Mouse (Mus musculus): ENCODE data around the gene Nt5c1a. TPM values are rescaled to one million over a fixed set of nuclear protein-coding genes. Genes with fewer than 3 reads are reported as not detected.
"Not testable (repeated sequence)": the region's sequence is repeated elsewhere in the genome, so short reads cannot be mapped to it uniquely, and the experiment has no call there.

The Nt5c1a gene
- not detected in 2 replicates for polyA plus RNA-seq (2016; fragmentation: Nextera tagmentation; extraction: Ambion mirVana)

DNA sequence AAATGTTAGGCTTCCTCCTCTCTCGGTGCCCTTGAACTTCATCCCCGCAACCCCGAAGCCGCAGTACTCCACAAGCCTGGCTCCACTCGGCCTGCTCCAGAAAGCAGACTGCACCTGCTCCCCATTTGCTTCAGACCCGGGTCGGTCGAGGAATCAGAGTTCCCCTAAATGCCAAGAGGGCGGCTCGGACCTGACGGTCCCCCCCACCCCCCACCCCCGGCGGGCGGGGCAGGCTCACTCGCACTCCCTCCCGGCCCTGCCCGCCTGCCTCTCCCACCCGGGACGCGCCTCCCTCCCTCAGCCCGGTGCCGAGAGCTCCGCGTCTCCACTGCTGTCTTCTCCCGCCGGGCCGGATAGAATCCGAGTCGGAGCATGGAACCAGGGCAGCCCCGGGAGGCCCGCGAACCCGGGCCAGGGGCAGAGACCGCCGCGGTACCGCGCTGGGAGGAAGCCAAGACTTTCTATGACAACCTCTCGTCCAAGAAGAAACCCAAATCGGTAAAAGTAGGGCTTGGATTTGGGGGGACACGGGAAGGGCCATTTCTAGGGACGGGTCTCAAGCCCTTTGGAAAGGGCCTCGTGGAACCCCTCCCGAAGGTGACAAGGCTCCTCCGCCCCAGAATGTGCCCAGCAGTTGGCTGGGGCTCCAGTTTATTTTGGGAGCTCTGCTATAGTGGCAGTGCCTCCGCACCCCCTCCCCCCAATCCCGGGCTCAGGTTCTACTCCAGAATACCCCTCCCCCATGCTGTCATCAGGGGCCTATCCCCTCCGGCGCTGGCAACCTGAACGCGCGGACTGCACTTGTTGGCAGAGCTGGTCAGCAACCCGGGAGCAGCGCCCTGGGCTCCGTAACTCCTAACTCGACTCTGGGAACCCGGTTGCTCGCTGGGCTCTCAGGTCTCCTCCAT lies at the start of gene Nt5c1a:
Gene Nt5c1a, plus strand, starts transcription at position 319 of the 908 bp plus-strand sequence.
- H3K27me3 ChIP-seq (replicated peaks; ENCODE audit: low read depth, poor library complexity, severe bottlenecking) = peaks cover 85% of the 10 kb centered on the region
- H3K4me1 ChIP-seq = peaks cover 19% of the 10 kb centered on the region
- under 1% methylated on average over 58 of the region's 58 CpGs for WGBS

GRCm38 (mm10) chr4:123152003-123152402 lies 49.3 kb upstream of the Nt5c1a start:
- Histone ChIP-seq H3K4me1 (no peaks in the 10 kb centered on the region; the same call in 1 of the 2 replicates), H3K9me3 (no peaks in the 10 kb centered on the region), H3K36me3 (replicated peaks) (no peaks in the 10 kb centered on the region), H3K4me3 (no peak overlapping the region), H3K27ac (replicated peaks) (no peak overlapping the region), H3K27me3 (replicated peaks; ENCODE audit: low read depth, poor library complexity, severe bottlenecking) (0 out of 2 replicates have a peak, but pooled peaks cover 3% of the 10 kb centered on the region)
- WGBS = 74% methylated on average over 4 of the region's 4 CpGs
- no peak for DNase-seq (ENCODE audit: low spot score)

More for the DNA sequence above, at the start of gene Nt5c1a:
- Histone ChIP-seq H3K4me3 (peak within 1 kb of the TSS; percentile 59), H3K36me3 (replicated peaks) (no peaks in the 10 kb centered on the region), H3K27ac (replicated peaks) (no peak within 1 kb of the TSS), H3K9me3 (no peaks in the 10 kb centered on the region)
- peak; percentile 63 for DNase-seq (ENCODE audit: low spot score)

GRCm38 (mm10) chr4:123152976-123153375 lies 48.3 kb upstream of the Nt5c1a start:
- Histone ChIP-seq H3K36me3 (replicated peaks) (no peaks in the 10 kb centered on the region), H3K27me3 (replicated peaks; ENCODE audit: low read depth, poor library complexity, severe bottlenecking) (0 out of 2 replicates have a peak, but pooled peaks cover 3% of the 10 kb centered on the region), H3K9me3 (no peaks in the 10 kb centered on the region), H3K4me1 (no peaks in the 10 kb centered on the region; the same call in 1 of the 2 replicates), H3K27ac (replicated peaks) (no peak overlapping the region), H3K4me3 (no peak overlapping the region)
- DNase-seq (ENCODE audit: low spot score) = no peak
- 67% methylated on average over 5 of the region's 5 CpGs for WGBS

- Histone ChIP-seq H3K36me3 (replicated peaks) (no peaks in the 10 kb centered on the region), H3K9me3 (no peaks in the 10 kb centered on the region), H3K27me3 (replicated peaks; ENCODE audit: low read depth, poor library complexity, severe bottlenecking) (0 out of 2 replicates have a peak, but pooled peaks cover 3% of the 10 kb centered on the region), H3K4me3 (no peak overlapping the region), H3K27ac (replicated peaks) (no peak overlapping the region), H3K4me1 (no peaks in the 10 kb centered on the region; the same call in 1 of the 2 replicates)
- WGBS = 36% methylated on average over 4 of the region's 4 CpGs
- DNase-seq (ENCODE audit: low spot score) = no peak
Measured at GRCm38 (mm10) chr4:123155004-123155403, 46.3 kb upstream of the Nt5c1a start.

GRCm38 (mm10) chr4:123155427-123155826 lies 45.9 kb upstream of the Nt5c1a start:
- WGBS = 72% methylated on average over 2 of the region's 2 CpGs

GRCm38 (mm10) chr4:123155840-123156239 lies 45.5 kb upstream of the Nt5c1a start:
- H3K4me3 ChIP-seq = no peak overlapping the region
- H3K36me3 ChIP-seq (replicated peaks) = no peaks in the 10 kb centered on the region
- 0 out of 2 replicates have a peak, but pooled peaks cover 3% of the 10 kb centered on the region for H3K27me3 ChIP-seq (replicated peaks; ENCODE audit: low read depth, poor library complexity, severe bottlenecking)
- H3K9me3 ChIP-seq = no peaks in the 10 kb centered on the region
- no peak for DNase-seq (ENCODE audit: low spot score)
- H3K4me1 ChIP-seq = no peaks in the 10 kb centered on the region
- no peak overlapping the region for H3K27ac ChIP-seq (replicated peaks)

More at GRCm38 (mm10) chr4:123155427-123155826, 45.9 kb upstream of the Nt5c1a start:
- no peak overlapping the region for H3K27ac ChIP-seq (replicated peaks)
- no peaks in the 10 kb centered on the region for H3K9me3 ChIP-seq
- DNase-seq (ENCODE audit: low spot score) = no peak
- H3K36me3 ChIP-seq (replicated peaks) = no peaks in the 10 kb centered on the region
- H3K4me3 ChIP-seq = no peak overlapping the region
- no peaks in the 10 kb centered on the region for H3K4me1 ChIP-seq
- H3K27me3 ChIP-seq (replicated peaks; ENCODE audit: low read depth, poor library complexity, severe bottlenecking) = 0 out of 2 replicates have a peak, but pooled peaks cover 3% of the 10 kb centered on the region

GRCm38 (mm10) chr4:123160571-123160970 lies 40.7 kb upstream of the Nt5c1a start:
- Histone ChIP-seq H3K9me3 (no peaks in the 10 kb centered on the region), H3K4me1 (peaks cover 7% of the 10 kb centered on the region; the same call in 1 of the 2 replicates), H3K36me3 (replicated peaks) (no peaks in the 10 kb centered on the region), H3K4me3 (no peak overlapping the region), H3K27ac (replicated peaks) (no peak overlapping the region), H3K27me3 (replicated peaks; ENCODE audit: low read depth, poor library complexity, severe bottlenecking) (peaks cover 27% of the 10 kb centered on the region)
- no peak for DNase-seq (ENCODE audit: low spot score)
- 84% methylated on average over 6 of the region's 6 CpGs for WGBS

- WGBS = 88% methylated on average over 3 of the region's 3 CpGs
Measured at GRCm38 (mm10) chr4:123161251-123161650, 40.1 kb upstream of the Nt5c1a start.

GRCm38 (mm10) chr4:123162305-123162917 lies 38.9 kb upstream of the Nt5c1a start:
- 20% methylated on average over 15 of the region's 15 CpGs for WGBS
- Histone ChIP-seq H3K27ac (replicated peaks) (no peak overlapping the region), H3K4me1 (peaks cover 7% of the 10 kb centered on the region; the same call in 1 of the 2 replicates), H3K36me3 (replicated peaks) (no peaks in the 10 kb centered on the region), H3K9me3 (no peaks in the 10 kb centered on the region), H3K27me3 (replicated peaks; ENCODE audit: low read depth, poor library complexity, severe bottlenecking) (peaks cover 27% of the 10 kb centered on the region), H3K4me3 (peak overlapping the region; percentile 25; the same call in 1 of the 2 replicates)
- DNase-seq (ENCODE audit: low spot score) = no peak

More at GRCm38 (mm10) chr4:123161251-123161650, 40.1 kb upstream of the Nt5c1a start:
- not testable (repeated sequence) for H3K4me1 ChIP-seq; H3K9me3 ChIP-seq; DNase-seq (ENCODE audit: low spot score); H3K36me3 ChIP-seq (replicated peaks); H3K4me3 ChIP-seq; H3K27ac ChIP-seq (replicated peaks)
- H3K27me3 ChIP-seq (replicated peaks; ENCODE audit: low read depth, poor library complexity, severe bottlenecking) = peaks cover 27% of the 10 kb centered on the region

DNA sequence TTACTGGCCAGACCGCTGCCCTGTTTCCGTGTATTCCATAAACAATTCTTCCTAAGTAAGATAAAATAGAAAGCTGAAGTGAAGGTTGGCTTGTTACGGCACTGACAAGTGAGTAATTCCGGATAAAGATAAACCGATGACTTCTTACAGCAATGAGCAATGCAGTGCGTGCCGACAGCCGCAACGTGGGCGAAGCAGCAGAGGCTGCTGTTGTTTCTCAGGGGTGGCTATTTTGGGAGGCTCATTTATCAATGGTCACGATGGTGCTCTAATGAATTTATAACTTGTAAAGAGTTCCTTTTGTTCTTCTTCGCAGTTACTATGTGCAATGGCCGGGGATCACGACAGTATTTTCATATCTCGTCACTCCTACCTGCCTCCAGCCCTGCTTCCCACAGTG lies 37.1 kb upstream of the Nt5c1a start:
- no peaks in the 10 kb centered on the region for H3K36me3 ChIP-seq (replicated peaks)
- no peak overlapping the region for H3K4me3 ChIP-seq
- H3K9me3 ChIP-seq = no peaks in the 10 kb centered on the region
- peaks cover 27% of the 10 kb centered on the region for H3K27me3 ChIP-seq (replicated peaks; ENCODE audit: low read depth, poor library complexity, severe bottlenecking)
- no peak for DNase-seq (ENCODE audit: low spot score)
- no peak overlapping the region for H3K27ac ChIP-seq (replicated peaks)
- WGBS = 94% methylated on average over 15 of the region's 15 CpGs
- peaks cover 7% of the 10 kb centered on the region; the same call in 1 of the 2 replicates for H3K4me1 ChIP-seq

DNA sequence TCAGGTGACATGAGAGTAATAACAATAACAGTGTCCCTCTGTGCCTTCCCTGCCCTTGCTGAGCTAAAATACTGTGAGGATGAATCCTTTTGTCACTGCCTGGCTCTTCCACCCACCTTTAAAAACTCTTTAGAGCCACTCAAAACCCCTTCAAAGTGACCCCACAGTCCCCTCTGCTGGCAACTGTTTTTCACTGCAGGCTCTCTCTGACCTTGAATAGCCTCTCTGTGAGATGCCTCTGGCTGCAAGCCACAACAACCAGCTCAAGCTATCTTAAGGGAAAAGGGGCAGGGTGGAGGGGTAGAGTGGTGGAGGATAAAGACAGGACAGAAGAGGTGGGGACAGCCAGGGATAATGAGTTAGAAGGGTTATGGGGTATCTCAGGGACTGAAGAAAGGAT lies 29.5 kb upstream of the Nt5c1a start:
- DNase-seq (ENCODE audit: low spot score) = no peak
- H3K36me3 ChIP-seq (replicated peaks) = no peaks in the 10 kb centered on the region
- peaks cover 45% of the 10 kb centered on the region for H3K27me3 ChIP-seq (replicated peaks; ENCODE audit: low read depth, poor library complexity, severe bottlenecking)
- no peak overlapping the region for H3K4me3 ChIP-seq
- no peaks in the 10 kb centered on the region for H3K9me3 ChIP-seq
- H3K4me1 ChIP-seq = no peaks in the 10 kb centered on the region
- no peak overlapping the region for H3K27ac ChIP-seq (replicated peaks)

DNA sequence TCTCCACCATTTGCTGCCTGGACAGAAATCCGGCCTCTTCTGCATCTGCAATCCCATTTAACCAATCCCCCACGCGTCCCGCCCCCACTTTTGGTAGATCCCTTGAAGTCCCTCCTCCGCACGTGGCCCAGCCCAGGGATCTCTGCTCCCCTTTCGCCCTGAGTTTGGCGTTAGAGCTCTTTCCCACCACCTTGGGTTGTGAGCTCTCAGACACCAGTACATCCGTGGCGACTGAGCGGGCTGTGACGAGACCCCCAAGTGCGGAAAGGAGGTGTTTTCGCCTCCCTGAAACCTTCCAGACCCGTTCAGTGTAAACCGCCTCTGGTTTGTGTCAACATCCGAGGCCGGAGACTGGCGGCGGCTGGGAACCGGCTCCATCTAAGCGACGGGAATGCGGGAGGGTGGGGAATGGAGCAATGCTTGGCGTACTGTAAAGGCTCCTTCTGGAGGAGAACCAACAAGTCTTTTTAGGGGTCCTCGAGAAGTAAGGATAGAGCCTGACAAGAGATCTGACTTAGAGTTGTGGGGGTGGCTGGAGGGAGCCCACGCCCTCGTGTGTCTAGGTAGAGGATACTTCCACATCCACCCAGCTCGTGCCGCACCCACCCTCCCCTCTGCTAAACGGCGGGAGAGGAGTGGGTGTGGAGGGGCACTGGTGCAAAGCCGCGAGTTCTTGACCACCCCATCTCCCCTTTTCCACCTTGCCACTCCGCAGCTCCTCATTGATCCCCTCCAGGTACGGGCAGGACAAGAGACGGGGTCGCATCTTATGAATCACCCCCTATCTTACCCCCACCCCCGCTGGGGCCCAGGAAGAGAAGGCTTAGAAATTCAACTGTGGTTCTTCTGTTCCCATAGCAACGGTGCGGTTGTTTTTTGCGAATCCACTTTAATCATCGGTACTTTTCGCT lies 18.7 kb upstream of the Nt5c1a start, which contains the start of gene Hpcal4:
Gene Hpcal4, plus strand, starts transcription at position 900 of the 911 bp plus-strand sequence.
- WGBS = under 1% methylated on average over 44 of the region's 44 CpGs
- DNase-seq (ENCODE audit: low spot score) = peak; percentile 74
- Histone ChIP-seq H3K27me3 (replicated peaks; ENCODE audit: low read depth, poor library complexity, severe bottlenecking) (peaks cover 84% of the 10 kb centered on the region), H3K4me1 (peaks cover 21% of the 10 kb centered on the region), H3K27ac (replicated peaks) (peak within 1 kb of the TSS; percentile 32; the same call in 1 of the 2 replicates), H3K36me3 (replicated peaks) (no peaks in the 10 kb centered on the region), H3K4me3 (peak within 1 kb of the TSS; percentile 61), H3K9me3 (no peaks in the 10 kb centered on the region)
